Mouse (Mus musculus): Measurements from ENCODE around the gene Ptpn5.

Ptpn5 gene

GRCm38 (mm10) chr7:47112036-47112435, 21.4 kb downstream of the Ptpn5 start:
- no peak for DNase-seq (ENCODE audit: low read depth in 1 of 2, low spot score in 2 of 2)

GRCm38 (mm10) chr7:47111121-47111520, 22.4 kb downstream of the Ptpn5 start:
- DNase-seq (ENCODE audit: low read depth in 1 of 2, low spot score in 2 of 2) = no peak

GRCm38 (mm10) chr7:47110511-47110910, 23.0 kb downstream of the Ptpn5 start:
- no peak for DNase-seq (ENCODE audit: low read depth in 1 of 2, low spot score in 2 of 2)

- DNase-seq (ENCODE audit: low read depth in 1 of 2, low spot score in 2 of 2) = no peak
These were observed 24.7 kb downstream of the Ptpn5 start for GRCm38 (mm10) chr7:47108779-47109189.

- no peak for DNase-seq (ENCODE audit: low read depth in 1 of 2, low spot score in 2 of 2)
These were observed 26.5 kb downstream of the Ptpn5 start for GRCm38 (mm10) chr7:47106949-47107348.

- peak; percentile 75 to 84 for DNase-seq (ENCODE audit: low read depth in 1 of 2, low spot score in 2 of 2)
These were observed 29.6 kb downstream of the Ptpn5 start for GRCm38 (mm10) chr7:47103671-47104414.

GRCm38 (mm10) chr7:47102970-47103369, 30.5 kb downstream of the Ptpn5 start:
- no peak for DNase-seq (ENCODE audit: low read depth in 1 of 2, low spot score in 2 of 2)

GRCm38 (mm10) chr7:47100615-47101014, 32.9 kb downstream of the Ptpn5 start:
- DNase-seq (ENCODE audit: low read depth in 1 of 2, low spot score in 2 of 2) = no peak

- no peak for DNase-seq (ENCODE audit: low read depth in 1 of 2, low spot score in 2 of 2)
These were observed 34.2 kb downstream of the Ptpn5 start for GRCm38 (mm10) chr7:47099306-47099705.

GRCm38 (mm10) chr7:47098044-47098443, 35.4 kb downstream of the Ptpn5 start:
- DNase-seq (ENCODE audit: low read depth in 1 of 2, low spot score in 2 of 2) = no peak

- no peak for DNase-seq (ENCODE audit: low read depth in 1 of 2, low spot score in 2 of 2)
These were observed 38.5 kb downstream of the Ptpn5 start for GRCm38 (mm10) chr7:47094969-47095368.

- no peak for DNase-seq (ENCODE audit: low read depth in 1 of 2, low spot score in 2 of 2)
These were observed 39.5 kb downstream of the Ptpn5 start for GRCm38 (mm10) chr7:47093935-47094334.

GRCm38 (mm10) chr7:47085075-47085474, 48.4 kb downstream of the Ptpn5 start:
- no peak for DNase-seq (ENCODE audit: low read depth in 1 of 2, low spot score in 2 of 2)

- DNase-seq (ENCODE audit: low read depth in 1 of 2, low spot score in 2 of 2) = peak; percentile 20 to 56
These were observed 52.2 kb downstream of the Ptpn5 start for GRCm38 (mm10) chr7:47081277-47081676.

GRCm38 (mm10) chr7:47080868-47081267, 52.6 kb downstream of the Ptpn5 start:
- DNase-seq (ENCODE audit: low read depth in 1 of 2, low spot score in 2 of 2) = no peak

- DNase-seq (ENCODE audit: low read depth in 1 of 2, low spot score in 2 of 2) = peak in 1 of 2 experiments; percentile 26
These were observed 56.0 kb downstream of the Ptpn5 start for GRCm38 (mm10) chr7:47077451-47077850.

- DNase-seq (ENCODE audit: low read depth in 1 of 2, low spot score in 2 of 2) = no peak
These were observed 56.8 kb downstream of the Ptpn5 start for GRCm38 (mm10) chr7:47076729-47077128.

GRCm38 (mm10) chr7:47076193-47076592, 57.3 kb downstream of the Ptpn5 start:
- no peak for DNase-seq (ENCODE audit: low read depth in 1 of 2, low spot score in 2 of 2)

GRCm38 (mm10) chr7:47073536-47074521, 59.7 kb downstream of the Ptpn5 start:
- DNase-seq (ENCODE audit: low read depth in 1 of 2, low spot score in 2 of 2) = no peak

GRCm38 (mm10) chr7:47072551-47072950, 60.9 kb downstream of the Ptpn5 start:
- DNase-seq (ENCODE audit: low read depth in 1 of 2, low spot score in 2 of 2) = no peak

GRCm38 (mm10) chr7:47067879-47068278, 65.6 kb downstream of the Ptpn5 start:
- DNase-seq (ENCODE audit: low read depth in 1 of 2, low spot score in 2 of 2) = no peak

GRCm38 (mm10) chr7:47066942-47067341, 66.5 kb downstream of the Ptpn5 start:
- no peak for DNase-seq (ENCODE audit: low read depth in 1 of 2, low spot score in 2 of 2)
